Mouse (Mus musculus) layer of hippocampus, adult 11-12 months (tissue): ENCODE data around the gene Gm45140.
A peak's percentile ranks its signal among the peaks of the same experiment; 100 is the strongest.

ENCODE experiments used
- DNase-seq: peaks from one replicate; pipeline ENCODE4 v3.0.0; 2022; ENCODE audit warnings: low spot score

The Gm45140 gene

DNA sequence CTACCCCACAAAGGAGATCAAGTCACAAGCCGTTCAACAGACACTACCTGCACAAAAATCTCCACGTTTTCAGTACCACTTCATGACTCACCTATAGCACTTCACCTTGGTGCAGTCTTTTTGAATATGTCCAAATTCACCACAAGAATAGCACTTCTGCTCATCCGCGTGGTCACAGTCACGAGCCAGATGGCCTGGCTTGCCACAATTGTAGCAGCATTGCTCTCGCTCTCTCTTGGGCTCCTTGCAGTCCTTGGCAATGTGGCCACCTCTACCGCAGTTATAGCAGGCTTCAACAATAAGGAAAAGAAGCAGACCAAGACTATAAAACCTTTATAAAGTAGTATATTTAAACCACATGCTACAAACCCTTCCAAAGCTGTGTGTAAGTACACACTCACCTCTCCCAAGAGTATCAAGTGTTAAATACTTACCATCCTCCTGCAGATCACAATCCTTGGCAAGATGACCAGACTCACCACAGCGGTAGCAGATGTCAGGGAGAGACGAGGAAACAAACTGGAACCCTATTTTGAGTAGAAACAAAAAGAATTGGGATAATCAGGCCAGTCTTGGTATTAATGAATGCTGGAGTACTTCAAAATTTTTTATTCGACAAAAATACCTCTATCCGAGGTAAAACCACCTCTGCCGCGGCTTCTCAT lies 9.6 kb upstream of the Gm45140 start:
- no peak for DNase-seq

DNA sequence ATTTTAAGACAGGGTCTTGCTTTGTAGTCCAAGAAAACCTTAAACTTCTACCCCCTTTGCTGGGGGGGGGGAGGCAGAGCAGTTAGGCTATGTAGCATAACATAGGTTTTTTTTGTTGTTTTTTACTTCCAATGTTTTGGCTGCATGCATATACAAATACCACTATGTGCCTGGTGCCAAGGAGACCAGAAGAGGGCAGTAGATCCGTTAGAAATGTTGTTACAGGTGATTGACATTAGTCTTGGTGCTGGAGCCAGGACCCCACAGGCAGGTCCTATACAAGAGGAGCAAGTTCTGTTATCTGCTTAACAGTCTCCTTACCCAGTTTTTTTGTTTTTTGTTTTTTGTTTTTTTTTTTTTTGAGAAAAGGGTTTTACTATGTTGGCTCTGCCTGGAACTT lies 6.7 kb upstream of the Gm45140 start:
- DNase-seq: no peak

DNA sequence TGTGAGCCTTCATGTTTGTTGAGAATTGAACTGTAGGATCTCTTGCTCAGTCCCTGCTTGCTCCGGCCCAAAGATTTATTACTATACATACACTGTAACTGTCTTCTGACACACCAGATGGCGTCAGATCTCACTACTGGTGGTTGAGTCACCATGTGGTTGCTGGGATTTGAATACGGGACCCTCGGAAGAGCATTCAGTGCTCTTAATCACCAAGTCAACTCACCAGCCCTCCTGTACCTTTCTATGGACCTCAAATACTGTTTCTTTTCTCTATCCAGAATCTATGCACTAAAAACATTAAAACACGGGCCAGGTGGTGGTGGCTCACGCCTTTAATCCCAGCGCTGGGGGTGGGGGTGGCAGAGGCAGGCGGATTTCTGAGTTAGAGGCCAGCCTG lies 6.0 kb upstream of the Gm45140 start:
- no peak for DNase-seq

DNA sequence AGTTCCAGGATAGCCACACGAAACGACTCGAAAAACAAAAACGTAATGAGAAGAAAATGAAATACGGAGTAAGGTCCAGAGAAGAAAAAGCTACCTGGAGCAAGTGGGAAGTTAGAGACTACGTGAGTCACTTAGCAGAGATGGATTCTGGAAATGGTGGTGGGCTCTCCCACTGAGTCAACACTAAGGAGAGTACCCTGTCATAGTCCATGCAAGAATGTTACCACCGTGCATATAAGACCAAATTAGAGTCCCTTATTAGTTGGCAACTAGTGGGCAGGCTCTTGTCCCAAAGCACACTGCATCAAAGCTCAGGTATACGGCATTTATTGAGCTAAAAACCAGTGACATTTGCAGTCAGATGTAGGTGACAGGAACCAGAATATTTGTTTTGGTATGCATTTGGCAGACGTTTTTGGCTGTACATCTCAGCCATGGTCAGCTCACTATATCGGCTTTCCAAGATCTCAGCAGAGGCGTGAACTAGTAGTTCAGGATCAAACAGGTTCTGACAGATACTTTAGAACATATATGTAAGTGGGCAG lies 4.3 kb upstream of the Gm45140 start:
- no peak for DNase-seq

DNA sequence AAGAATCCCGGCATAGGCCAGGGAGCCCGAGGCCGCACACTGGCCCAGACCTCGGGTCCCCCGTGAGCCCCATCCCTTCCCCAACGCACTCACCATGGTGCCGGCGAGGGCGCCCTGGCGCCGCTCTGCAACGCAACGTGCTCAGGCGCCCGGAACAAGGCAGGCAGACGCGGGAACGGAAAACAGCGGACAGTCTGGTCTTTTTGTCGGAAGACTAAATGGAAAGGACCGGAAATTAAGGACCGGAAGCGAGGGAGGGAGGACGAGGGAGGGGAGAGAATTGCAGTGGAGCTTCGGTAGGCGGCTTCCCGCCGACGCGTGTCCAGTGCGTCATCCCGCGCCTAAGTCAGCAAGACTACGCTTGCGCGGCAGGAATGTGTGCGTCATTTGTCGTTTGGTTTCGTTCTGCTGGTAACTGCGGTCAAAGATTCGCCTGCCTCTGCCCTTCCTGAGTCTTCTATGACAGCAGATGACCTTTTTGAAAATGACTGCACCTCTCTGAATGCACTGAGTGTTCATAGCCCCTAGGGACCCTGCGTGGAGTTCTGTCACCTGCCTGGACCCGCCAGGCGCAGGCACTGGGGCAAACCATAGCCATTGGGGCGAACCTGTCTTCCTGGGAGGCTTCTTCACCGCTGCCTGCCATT lies 3.1 kb upstream of the Gm45140 start, which contains the start of gene Isy1:
Gene Isy1 (minus strand): TSS at position 248 of the 647 bp plus-strand sequence.
- DNase-seq: peak; percentile 97

DNA sequence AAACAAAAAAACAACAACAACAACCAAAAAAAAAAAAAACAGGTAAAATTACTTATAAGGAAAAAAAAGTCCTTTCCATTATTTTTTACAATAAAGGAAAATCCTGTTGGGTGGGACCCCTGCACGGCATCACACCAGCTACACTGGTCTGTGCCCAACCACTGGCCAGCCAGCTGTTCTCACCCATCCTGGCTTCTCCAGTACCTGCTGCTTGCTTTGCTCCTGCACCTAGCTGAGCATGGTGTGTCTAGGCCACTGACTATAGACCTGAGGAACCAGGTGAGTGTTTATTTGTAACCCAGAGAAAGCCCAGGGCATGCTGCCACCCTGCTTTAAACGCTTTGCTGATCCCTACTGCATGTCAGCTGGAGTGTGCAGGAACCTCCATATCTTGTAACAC lies 15.2 kb downstream of the Gm45140 start:
- DNase-seq: no peak

DNA sequence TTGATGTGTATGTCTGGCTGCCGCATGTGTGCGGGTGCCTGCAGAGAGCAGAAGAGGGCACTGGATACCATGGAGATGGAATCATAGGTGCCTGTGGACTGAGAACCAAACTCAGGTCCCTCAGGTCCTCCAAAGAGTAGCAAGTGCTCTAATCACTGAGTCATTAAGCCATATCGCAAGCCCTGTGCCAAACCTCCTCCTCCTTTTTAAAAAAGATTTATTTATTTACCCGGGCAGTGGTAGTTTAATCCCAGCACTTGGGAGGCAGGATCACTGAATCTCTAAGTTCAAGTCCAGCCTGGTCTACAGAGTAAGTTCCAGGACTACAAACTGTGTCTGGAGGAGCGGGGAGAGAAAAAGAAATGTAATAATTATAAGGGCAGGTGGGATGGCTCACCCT lies 21.1 kb downstream of the Gm45140 start:
- DNase-seq: no peak

DNA sequence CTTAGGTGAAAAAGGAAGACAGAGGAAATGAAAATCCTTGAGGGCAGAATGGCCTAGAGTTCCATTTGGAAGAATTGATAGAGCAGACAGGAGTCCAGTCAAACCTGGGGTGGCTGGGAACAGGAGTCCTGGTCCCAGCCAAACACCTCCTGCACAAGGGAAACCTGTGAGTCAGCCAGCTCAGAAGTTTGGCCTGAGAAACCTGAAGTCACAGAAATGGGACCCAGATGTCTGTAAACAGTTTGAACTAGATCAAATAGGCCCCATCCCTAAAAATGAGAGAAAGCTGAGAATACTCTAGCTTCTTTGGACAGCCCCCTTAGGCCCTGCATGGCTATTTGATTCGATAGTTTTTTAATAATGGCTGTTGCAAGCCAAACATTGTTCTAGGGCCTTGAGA lies 22.9 kb downstream of the Gm45140 start:
- no peak for DNase-seq

DNA sequence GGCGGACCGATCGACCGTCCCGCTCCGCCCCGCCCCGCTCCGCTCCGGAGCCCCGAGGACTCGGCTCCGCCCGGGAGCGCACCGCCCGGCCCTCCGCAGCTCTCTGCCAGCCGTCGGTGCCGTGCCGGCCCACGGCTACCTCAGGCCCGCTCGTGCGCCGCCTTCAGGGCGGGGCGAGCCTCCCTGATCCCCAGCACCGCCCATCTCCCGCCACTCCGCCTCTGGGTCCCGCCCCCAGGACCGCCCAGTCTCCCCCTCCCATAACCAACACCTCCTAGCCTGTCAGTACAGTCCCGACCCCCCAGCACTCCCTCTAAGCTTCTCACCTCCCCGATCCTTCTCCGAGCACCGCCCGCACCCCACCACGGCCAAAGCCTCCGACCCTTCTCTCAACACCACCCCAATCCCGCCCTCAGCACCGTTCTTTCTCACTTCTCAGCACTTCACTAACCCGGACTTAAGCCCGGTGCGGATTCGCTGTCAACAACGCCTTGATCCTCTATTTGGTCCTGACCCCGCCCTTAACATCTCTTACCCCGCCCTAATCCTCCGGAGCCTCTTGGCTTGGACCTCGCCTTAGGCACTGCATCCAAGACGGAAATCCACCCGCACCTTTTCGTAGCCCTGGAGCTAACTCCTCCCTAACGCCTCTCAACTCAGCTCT lies 23.8 kb downstream of the Gm45140 start, which contains the start of gene Rab43:
Gene Rab43 (minus strand): TSS at position 490 of the 664 bp plus-strand sequence.
- peak; percentile 91 for DNase-seq

DNA sequence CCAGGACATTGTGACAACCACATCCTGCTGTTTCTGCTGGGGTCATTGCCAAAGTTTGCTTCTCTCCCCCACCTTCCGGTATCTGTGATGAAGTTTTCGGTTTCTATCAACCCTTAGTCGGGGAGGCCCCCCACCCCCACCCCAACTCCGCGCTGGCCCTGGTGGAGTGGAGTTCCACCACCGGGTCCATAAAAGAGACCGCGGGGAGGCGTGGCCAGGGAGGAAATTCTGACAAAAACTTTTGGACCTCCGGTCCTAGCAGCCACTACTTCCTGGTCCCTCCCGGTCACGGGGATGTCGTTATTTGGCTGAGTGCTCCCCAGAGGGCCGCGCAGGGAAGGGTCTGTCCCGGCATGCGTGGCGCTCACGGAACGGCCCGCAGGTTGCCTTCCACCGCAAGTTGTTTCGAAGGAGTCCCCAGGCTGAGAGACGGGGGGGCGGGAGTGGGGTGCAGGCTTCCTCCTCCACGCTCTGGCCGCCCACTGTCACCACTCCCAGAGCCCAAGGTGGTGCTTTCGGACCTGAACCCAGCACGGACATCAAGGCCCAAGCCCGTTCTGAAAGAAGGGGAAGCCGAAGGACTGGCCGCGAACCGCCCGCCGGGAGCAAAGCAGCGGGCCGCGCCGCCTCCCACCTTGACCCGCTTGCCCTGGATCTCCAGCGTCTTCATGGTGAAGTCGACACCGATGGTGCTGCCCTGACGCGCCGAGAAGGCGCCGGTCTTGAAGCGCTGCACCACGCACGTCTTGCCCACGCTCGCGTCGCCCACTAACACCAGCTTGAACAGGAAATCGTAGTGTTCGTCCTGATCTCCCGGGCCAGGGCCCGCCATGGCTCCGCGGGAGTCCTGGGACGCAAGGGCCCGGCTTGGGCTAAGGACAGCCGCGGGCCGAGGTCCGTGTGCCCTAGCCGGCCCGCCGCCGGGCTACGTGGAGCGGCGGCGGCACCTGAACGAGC lies 24.6 kb downstream of the Gm45140 start:
- peak; percentile 38 for DNase-seq

DNA sequence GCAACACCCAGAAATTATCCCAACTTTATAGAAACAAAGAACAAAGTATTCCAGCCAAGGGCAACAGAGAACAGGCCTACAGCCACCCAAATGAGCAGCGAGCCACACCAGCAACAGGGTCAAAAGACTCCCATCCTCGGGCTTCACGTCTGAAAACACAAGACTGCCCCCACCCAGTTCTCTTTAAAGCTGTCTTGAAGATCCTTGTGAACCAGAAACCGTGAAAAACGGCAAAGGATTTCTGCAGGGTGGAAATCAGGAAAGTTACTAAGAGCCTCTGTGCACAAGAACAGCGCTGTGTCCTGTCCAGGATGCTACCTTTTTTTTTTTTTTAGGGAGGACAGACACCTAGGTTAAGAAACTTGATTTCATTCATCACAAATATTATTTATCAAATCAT lies 25.3 kb downstream of the Gm45140 start:
- DNase-seq: no peak

DNA sequence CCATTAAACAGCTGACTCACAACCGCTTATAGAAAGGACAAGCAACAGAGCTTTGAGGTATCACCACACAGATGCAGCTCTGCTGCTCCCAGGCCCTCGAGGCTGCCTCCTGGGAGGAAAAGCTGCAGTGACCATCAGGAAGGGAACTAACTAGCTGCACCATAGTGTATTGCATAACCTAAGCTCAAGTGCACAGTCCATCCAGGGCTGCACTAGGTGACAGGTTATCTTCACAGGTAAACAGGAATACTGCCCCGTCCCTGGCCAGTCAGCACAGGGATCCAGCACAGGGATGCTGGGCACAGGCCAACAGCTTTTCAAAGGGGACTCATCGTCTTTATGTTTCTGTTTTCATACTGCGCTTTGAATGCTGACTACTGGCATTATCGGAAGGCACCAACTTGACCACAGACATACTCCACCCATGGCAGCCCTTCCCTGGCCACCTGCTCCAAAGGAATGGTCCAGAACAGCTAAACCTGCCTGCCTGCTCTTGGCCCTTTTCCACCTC lies 25.9 kb downstream of the Gm45140 start:
- no peak for DNase-seq

DNA sequence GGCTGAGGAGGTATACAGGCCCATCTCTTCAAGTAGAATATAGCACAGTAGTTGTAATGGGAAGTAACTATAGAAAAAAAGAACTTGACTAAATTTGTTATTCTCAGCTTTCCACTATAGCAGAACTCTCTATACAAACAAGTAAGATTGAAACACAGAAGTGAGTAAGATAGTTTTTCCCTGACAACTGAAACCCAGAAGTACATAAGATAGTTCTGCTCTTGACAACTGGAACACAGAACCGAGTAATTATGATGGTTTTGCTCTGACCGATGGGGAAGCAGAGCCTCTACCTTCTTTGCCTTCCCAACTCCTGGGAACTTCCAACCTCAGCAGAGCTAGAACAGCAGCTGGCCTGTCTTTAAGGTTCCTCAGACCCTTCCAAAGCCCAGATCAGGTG lies 26.5 kb downstream of the Gm45140 start:
- DNase-seq: no peak

DNA sequence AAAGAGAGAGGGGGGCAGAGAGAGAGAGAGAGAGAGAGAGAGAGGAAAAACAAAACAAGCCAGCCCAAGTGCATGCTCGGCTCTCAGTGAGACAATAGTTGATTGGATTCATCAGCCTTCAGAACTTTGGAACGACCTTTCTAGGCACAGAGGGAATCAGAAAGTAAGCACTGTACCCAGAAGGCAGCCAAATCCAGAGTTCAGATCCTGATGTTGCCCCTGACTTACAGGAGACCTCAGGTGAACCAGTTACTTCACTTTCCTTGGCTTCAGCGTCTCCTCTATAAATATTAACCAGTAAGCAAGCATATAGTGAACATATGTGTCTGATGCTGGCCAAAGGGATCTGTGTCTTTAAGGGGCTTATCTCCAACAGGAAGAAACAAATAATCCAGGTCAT lies 27.1 kb downstream of the Gm45140 start:
- no peak for DNase-seq

DNA sequence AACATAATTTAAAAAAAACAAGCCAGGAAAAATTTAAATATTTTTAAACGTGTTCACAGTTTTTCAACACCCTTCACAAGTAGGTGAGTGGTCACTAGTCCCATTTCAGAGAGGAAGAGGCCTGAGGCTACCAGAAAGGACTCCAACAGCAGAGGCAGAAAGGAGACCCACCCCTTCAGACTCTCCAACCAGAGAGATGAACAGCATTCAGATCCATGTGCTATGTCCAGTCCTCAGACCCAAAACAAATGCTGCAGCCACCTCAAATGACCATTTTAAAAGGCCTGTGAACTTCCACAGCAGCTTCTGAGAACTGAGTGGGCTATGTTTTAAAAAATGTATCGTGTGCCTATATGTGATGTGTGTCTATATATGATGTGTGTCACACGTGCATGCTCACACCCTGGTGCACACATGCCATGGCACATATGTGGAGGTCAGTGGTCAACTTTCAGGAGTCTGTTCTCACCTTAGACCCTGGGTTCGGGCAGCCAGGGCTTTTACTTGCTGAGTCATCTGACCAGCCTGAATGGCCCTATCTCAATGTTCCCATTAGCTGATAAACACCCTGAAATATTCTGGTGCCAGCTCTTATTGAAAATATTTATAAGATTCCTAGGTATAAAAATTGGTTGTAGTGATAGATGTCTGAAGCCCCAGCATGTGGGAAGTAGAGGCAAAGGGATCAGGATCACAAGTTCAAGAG lies 27.7 kb downstream of the Gm45140 start:
- no peak for DNase-seq

DNA sequence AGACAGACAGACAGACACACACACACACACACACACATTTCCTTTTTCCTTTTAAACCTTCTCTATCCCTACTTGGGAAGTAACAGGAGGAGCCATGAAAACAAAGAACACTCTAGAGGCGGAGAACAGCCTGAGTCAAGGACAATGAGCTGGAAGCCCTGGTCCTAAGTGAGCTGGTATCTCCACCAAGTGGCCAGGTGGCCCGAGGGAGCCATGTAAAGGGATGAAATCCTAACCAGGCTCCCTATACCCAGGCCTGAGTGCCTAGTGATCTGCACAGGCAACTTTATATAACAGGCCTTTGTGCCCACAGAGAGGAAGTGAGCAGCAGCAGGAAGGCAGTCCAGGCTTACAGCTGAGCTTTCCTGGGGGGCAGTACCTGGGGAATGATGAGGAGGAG lies 28.7 kb downstream of the Gm45140 start:
- DNase-seq: no peak

DNA sequence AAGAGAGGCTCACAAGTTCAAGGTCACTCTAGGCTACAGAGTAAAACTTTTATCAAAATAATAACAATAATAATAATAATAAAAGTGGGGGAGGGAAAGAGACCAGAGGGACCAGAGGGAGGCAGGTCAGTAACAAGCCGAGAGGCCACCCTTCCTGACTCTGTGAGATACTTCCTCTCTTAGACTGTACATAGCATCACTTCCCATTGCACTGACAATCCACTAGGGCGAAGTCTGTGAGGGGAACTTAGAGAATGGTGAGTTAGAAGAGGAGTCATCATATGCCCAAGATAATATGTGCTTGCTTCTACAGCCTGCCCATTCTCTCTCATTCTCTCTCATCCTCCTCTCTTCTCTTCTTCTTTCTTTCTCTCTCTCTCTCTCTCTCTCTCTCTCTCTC lies 29.6 kb downstream of the Gm45140 start:
- DNase-seq: no peak

DNA sequence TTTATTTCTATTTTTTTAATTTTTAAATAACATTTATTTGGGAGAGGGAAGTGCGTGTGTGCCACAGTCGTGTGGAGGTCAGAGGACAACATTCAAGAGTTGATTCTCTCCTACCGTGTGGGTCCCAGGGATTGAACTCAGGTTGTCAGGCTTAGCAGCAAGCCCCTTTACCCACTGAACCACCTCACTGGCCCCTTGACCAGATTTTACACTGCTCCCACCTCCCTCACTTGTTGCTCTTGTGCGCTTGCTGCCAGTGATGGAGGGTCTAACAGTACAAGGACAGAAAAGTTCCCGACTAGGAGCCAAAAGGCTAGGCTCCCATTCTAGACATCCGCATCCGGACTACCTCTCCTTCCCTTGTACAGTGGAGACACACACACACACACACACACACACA lies 30.1 kb downstream of the Gm45140 start:
- no peak for DNase-seq

DNA sequence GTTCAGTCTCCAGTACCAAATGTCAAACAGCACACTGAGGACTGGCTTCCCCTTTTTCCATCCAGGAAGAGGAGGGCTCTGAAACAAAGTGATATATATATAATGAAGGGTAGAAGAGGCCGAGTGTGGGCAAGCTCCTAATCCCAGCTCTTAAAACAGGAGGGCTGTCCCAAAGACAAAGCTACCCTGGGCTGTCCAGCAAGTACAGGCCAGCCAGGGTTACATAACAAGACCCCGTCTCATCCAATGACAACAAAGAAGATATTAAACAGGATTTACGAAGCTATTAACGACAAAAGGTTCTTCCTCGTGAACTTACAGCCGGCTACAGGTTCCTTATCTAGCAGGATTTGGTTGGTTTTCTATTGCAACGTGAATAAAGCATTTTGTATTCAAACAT lies 30.7 kb downstream of the Gm45140 start:
- DNase-seq: no peak

DNA sequence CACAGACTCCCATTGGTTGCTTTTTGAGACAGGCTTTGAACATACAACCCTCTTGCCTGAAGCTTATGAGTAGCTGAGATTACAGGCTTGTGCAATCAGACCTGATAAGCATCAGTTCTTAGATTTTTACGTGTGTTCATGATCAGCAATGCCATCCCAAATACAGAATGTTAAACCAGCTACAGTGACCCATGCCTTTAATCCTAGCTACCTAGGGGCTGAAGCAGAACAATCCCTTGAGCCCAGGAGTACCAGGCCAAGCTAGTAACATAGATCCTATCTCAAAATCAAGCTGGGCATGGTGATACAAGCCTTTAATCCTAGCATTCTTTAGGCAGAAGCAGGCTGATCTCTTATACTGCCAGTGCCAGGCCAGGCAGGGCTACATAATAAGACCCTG lies 31.6 kb downstream of the Gm45140 start:
- no peak for DNase-seq

DNA sequence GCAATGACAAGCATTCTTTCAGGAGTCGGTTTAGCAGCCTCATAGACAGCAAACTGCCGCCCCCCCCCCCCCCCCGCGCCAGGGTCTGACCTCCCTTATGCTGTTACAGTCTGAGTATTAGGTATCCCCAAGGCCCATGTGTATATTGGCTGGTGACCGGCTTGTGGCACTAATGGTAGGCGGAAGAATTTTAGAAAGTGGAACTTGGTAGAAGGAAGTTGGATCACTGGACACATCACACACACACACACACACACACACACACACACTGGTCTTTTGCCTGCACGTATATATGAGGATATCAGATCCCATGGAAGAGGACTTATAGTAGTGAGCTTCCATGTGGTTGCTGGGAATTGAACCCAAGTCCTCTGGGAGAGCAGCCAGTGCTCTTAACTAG lies 33.1 kb downstream of the Gm45140 start:
- no peak for DNase-seq
